Mouse (Mus musculus): Measurements from ENCODE around the gene Zfp105.

Zfp105 gene

GRCm38 (mm10) chr9:122922936-122923381, at the start of gene Zfp105:
Zfp105 (plus strand) TSS chr9:122923072.
- peak; percentile 24 for DNase-seq (ENCODE audit: low read depth)

GRCm38 (mm10) chr9:122874653-122875052, 48.2 kb upstream of the Zfp105 start:
- no peak for DNase-seq (ENCODE audit: low read depth)

- DNase-seq (ENCODE audit: low read depth): no peak
Measured at GRCm38 (mm10) chr9:122875145-122875544, 47.7 kb upstream of the Zfp105 start.

- no peak for DNase-seq (ENCODE audit: low read depth)
Measured at GRCm38 (mm10) chr9:122885385-122885784, 37.5 kb upstream of the Zfp105 start, which contains the start of gene Zkscan7. Zkscan7 (plus strand) TSS chr9:122885685.

- DNase-seq (ENCODE audit: low read depth): peak; percentile 20
Measured at GRCm38 (mm10) chr9:122886372-122887179, 36.3 kb upstream of the Zfp105 start.

GRCm38 (mm10) chr9:122901047-122901446, 21.8 kb upstream of the Zfp105 start:
- no peak for DNase-seq (ENCODE audit: low read depth)

GRCm38 (mm10) chr9:122902717-122903535, 19.9 kb upstream of the Zfp105 start:
- peak; percentile 23 for DNase-seq (ENCODE audit: low read depth)

GRCm38 (mm10) chr9:122922436-122922835, 436 bp upstream of the Zfp105 start:
- no peak for DNase-seq (ENCODE audit: low read depth)

- no peak for DNase-seq (ENCODE audit: low read depth)
Measured at GRCm38 (mm10) chr9:122928915-122929314, 6.0 kb downstream of the Zfp105 start.

- peak; percentile 66 for DNase-seq (ENCODE audit: low read depth)
Measured at GRCm38 (mm10) chr9:122950643-122951475, 28.0 kb downstream of the Zfp105 start, which contains the start of the genes 1110059G10Rik and Kif15. 1110059G10Rik (minus strand) TSS chr9:122951000. Kif15 (plus strand) TSS chr9:122951046.
